Mouse (Mus musculus) effector memory CD4-positive, alpha-beta T cell, adult 5 months (primary cell): Measurements from ENCODE around the gene Tmem209. TPM values are rescaled to one million over a fixed set of nuclear protein-coding genes. Genes with fewer than 3 reads are reported as not detected.

ENCODE experiments used
- polyA plus RNA-seq: library from polyadenylated mRNA; unstranded; fragments of 100-300 nt; shearing (Covaris generic); gene quantifications from one replicate; pipeline ENCODE4 v1.2.1, GENCODE M21; 2017

Tmem209 gene
- polyA plus RNA-seq, result 36.2 TPM

GRCm38 (mm10) chr6:30509265-30510239, at the start of gene Tmem209, which contains the start of gene Ssmem1:
Gene Tmem209, minus strand, starts transcription at chr6:30509783.
Gene Ssmem1, plus strand, starts transcription at chr6:30509849.

GRCm38 (mm10) chr6:30541009-30541799, 31.6 kb upstream of the Tmem209 start, which contains the start of gene Cpa2:
Gene Cpa2, plus strand, starts transcription at chr6:30541582.

Other genes with a start within 250 kb of the Tmem209 start
- gene Ube2h, start 205.2 kb downstream of the Tmem209 start, polyA plus RNA-seq, result 99.6 TPM
- 38.8 TPM for gene Zc3hc1, start 118.8 kb downstream of the Tmem209 start, polyA plus RNA-seq
- gene Klhdc10, start 107.9 kb downstream of the Tmem209 start, polyA plus RNA-seq, result 13.3 TPM
- gene Ssmem1, start 66 bp upstream of the Tmem209 start, polyA plus RNA-seq, result not detected
- 0.31 TPM for gene Cpa2, start 31.8 kb upstream of the Tmem209 start, polyA plus RNA-seq
- gene Cpa4, start 58.6 kb upstream of the Tmem209 start, polyA plus RNA-seq, result not detected
- gene Cpa5, start 101.2 kb upstream of the Tmem209 start, polyA plus RNA-seq, result not detected
- not detected for gene Cpa1, start 129.4 kb upstream of the Tmem209 start, polyA plus RNA-seq
- 15.8 TPM for gene Cep41, start 184.0 kb upstream of the Tmem209 start, polyA plus RNA-seq
- 10.2 TPM for gene Mest, start 213.8 kb upstream of the Tmem209 start, polyA plus RNA-seq